Mouse (Mus musculus) MEL (cell line): Measurements from ENCODE around the gene Txndc5. TPM values are rescaled to one million over a fixed set of nuclear protein-coding genes. Genes with fewer than 3 reads are reported as not detected.

Source experiments
- DNase-seq: peaks from one replicate; pipeline ENCODE4 v3.0.0; 2011; ENCODE audit warnings: low read depth, low spot score
- H3K27ac ChIP-seq: 2 replicates; pipeline ENCODE4 v1.5.1; 2012; ENCODE audit warnings: low read depth, mild to moderate bottlenecking, control low read depth, low read length, moderate library complexity; ENCODE audit not compliant: control insufficient read depth
- H3K27me3 ChIP-seq, 2 experiments: fragments of 150-350 bp in 1 of 2; sonication (generic) in 1 of 2; 2 replicates each; pipeline ENCODE4 v1.6.1; 2012; ENCODE audit warnings: low read length in 2 of 2, mild to moderate bottlenecking in 2 of 2, improper control_type of control experiment in 1 of 2, moderate library complexity in 1 of 2; ENCODE audit not compliant: insufficient read depth in 2 of 2, control insufficient read depth in 1 of 2
- H3K36me3 ChIP-seq, 2 experiments: 2 replicates each; pipeline ENCODE4 v1.6.1; 2012 to 2014; ENCODE audit warnings: low read length in 2 of 2, improper control_type of control experiment in 1 of 2, inconsistent platforms in 1 of 2, mild to moderate bottlenecking in 1 of 2; ENCODE audit not compliant: insufficient read depth in 2 of 2, control insufficient read depth in 1 of 2
- H3K4me1 ChIP-seq, 2 experiments: fragments of 150-350 bp in 1 of 2; sonication (generic) in 1 of 2; 2 replicates each; pipeline ENCODE4 v1.6.1; 2012; ENCODE audit warnings: low read length in 2 of 2, improper control_type of control experiment in 1 of 2, mild to moderate bottlenecking in 1 of 2; ENCODE audit not compliant: insufficient read depth in 2 of 2, control insufficient read depth in 1 of 2
- H3K4me3 ChIP-seq, 2 experiments: fragments of 150-350 bp in 1 of 2; sonication (generic) in 1 of 2; 2 replicates each; pipeline ENCODE4 v1.5.1; 2012; ENCODE audit warnings: low read depth in 2 of 2, low read length in 2 of 2, mild to moderate bottlenecking in 2 of 2, moderate library complexity in 2 of 2, control low read depth in 1 of 2, improper control_type of control experiment in 1 of 2; ENCODE audit not compliant: control insufficient read depth in 1 of 2, insufficient read depth in 1 of 2
- H3K79me2 ChIP-seq: 2 replicates; pipeline ENCODE4 v1.6.1; 2012; ENCODE audit warnings: mild to moderate bottlenecking, low read length, moderate library complexity; ENCODE audit not compliant: control insufficient read depth, poor library complexity, insufficient read depth
- H3K9ac ChIP-seq: 2 replicates; pipeline ENCODE4 v1.6.1; 2012; ENCODE audit warnings: low read depth, mild to moderate bottlenecking, control low read depth, low read length, moderate library complexity; ENCODE audit not compliant: control insufficient read depth, poor library complexity, severe bottlenecking
- H3K9me3 ChIP-seq: fragments of 150-350 bp; sonication (generic); replicated peaks from 2 replicates; pipeline ENCODE4 v1.6.1; 2012; ENCODE audit warnings: mild to moderate bottlenecking, low read length, improper control_type of control experiment, moderate library complexity; ENCODE audit not compliant: insufficient read depth
- BHLHE40 ChIP-seq: IDR thresholded peaks from 2 replicates; pipeline ENCODE4 v1.6.1; 2012; ENCODE audit warnings: low read depth, mild to moderate bottlenecking, inconsistent platforms, low read length, improper control_type of control experiment, borderline replicate concordance
- CTCF ChIP-seq, 3 experiments: IDR thresholded peaks in 2 of 3; conservative IDR thresholded peaks in 1 of 3; 2 replicates each; pipeline ENCODE4 v1.5.1; 2011 to 2012; ENCODE audit warnings: low read length in 3 of 3, low read depth in 2 of 3, mild to moderate bottlenecking in 2 of 3, improper control_type of control experiment in 1 of 3, inconsistent platforms in 1 of 3, mixed read lengths in 1 of 3, moderate library complexity in 1 of 3; ENCODE audit not compliant: control insufficient read depth in 1 of 3, insufficient read depth in 1 of 3, poor library complexity in 1 of 3, severe bottlenecking in 1 of 3
- EP300 ChIP-seq, 2 experiments: IDR thresholded peaks; 2 replicates each; pipeline ENCODE4 v1.6.1; 2011; ENCODE audit warnings: improper control_type of control experiment in 2 of 2, low read length in 2 of 2, low read depth in 1 of 2, mild to moderate bottlenecking in 1 of 2
- ETS1 ChIP-seq: IDR thresholded peaks from 2 replicates; pipeline ENCODE4 v1.6.1; 2012; ENCODE audit warnings: low read depth, mild to moderate bottlenecking, inconsistent platforms, low read length, improper control_type of control experiment, moderate library complexity
- GATA1 ChIP-seq: IDR thresholded peaks from 2 replicates; pipeline ENCODE4 v1.6.1; 2011; ENCODE audit warnings: low read depth, low read length, improper control_type of control experiment
- HCFC1 ChIP-seq: IDR thresholded peaks from 2 replicates; pipeline ENCODE4 v1.6.1; 2012; ENCODE audit warnings: low read depth, mild to moderate bottlenecking, inconsistent platforms, low read length, improper control_type of control experiment, moderate library complexity
- JUND ChIP-seq: IDR thresholded peaks from 2 replicates; pipeline ENCODE4 v1.6.1; 2011; ENCODE audit warnings: low read depth, mild to moderate bottlenecking, improper control_type of control experiment, low read length
- MAFK ChIP-seq: IDR thresholded peaks from 2 replicates; pipeline ENCODE4 v1.6.1; 2011; ENCODE audit warnings: low read depth, mild to moderate bottlenecking, low read length, improper control_type of control experiment, borderline replicate concordance
- MAX ChIP-seq: IDR thresholded peaks from 2 replicates; pipeline ENCODE4 v1.6.1; 2011; ENCODE audit warnings: low read length, improper control_type of control experiment
- MAZ ChIP-seq: IDR thresholded peaks from 2 replicates; pipeline ENCODE4 v1.6.1; 2012; ENCODE audit warnings: low read depth, mild to moderate bottlenecking, inconsistent platforms, low read length, improper control_type of control experiment
- MEF2A ChIP-seq: IDR thresholded peaks from 2 replicates; pipeline ENCODE4 v1.6.1; 2014; ENCODE audit warnings: low read depth, mild to moderate bottlenecking, inconsistent platforms, low read length, improper control_type of control experiment; ENCODE audit not compliant: poor library complexity, insufficient replicate concordance, severe bottlenecking; ENCODE audit errors: extremely low read depth
- NELFE ChIP-seq: IDR thresholded peaks from 2 replicates; pipeline ENCODE4 v1.6.1; 2011; ENCODE audit warnings: low read depth, low read length, improper control_type of control experiment
- SMC3 ChIP-seq: IDR thresholded peaks from 2 replicates; pipeline ENCODE4 v1.6.1; 2011; ENCODE audit warnings: low read depth, low read length, improper control_type of control experiment
- TBP ChIP-seq: IDR thresholded peaks from 2 replicates; pipeline ENCODE4 v1.8.0; 2011; ENCODE audit warnings: low read depth, low read length, improper control_type of control experiment
- TCF12 ChIP-seq: IDR thresholded peaks from 2 replicates; pipeline ENCODE4 v1.6.1; 2014; ENCODE audit warnings: low read depth, mild to moderate bottlenecking, inconsistent platforms, low read length, improper control_type of control experiment, moderate library complexity
- USF1 ChIP-seq: IDR thresholded peaks from 2 replicates; pipeline ENCODE4 v1.6.1; 2014; ENCODE audit warnings: low read depth, mild to moderate bottlenecking, inconsistent platforms, low read length, improper control_type of control experiment, moderate library complexity
- ZC3H11A ChIP-seq: IDR thresholded peaks from 2 replicates; pipeline ENCODE4 v1.6.1; 2012; ENCODE audit warnings: low read depth, mild to moderate bottlenecking, inconsistent platforms, low read length, improper control_type of control experiment
- ZMIZ1 ChIP-seq: IDR thresholded peaks from 2 replicates; pipeline ENCODE4 v1.6.1; 2012; ENCODE audit warnings: low read depth, mild to moderate bottlenecking, inconsistent platforms, low read length, improper control_type of control experiment, moderate library complexity
- ZNF384 ChIP-seq: IDR thresholded peaks from 2 replicates; pipeline ENCODE4 v1.6.1; 2012; ENCODE audit warnings: low read depth, mild to moderate bottlenecking, inconsistent platforms, low read length, improper control_type of control experiment
- polyA plus RNA-seq, 2 experiments: library from polyadenylated mRNA; stranded (reverse) in 1 of 2; unstranded in 1 of 2; fragments of >175 nt in 1 of 2; fragments of >200 nt in 1 of 2; gene quantifications; 2 replicates each; pipeline versions ENCODE4 v1.2.1 to v1.2.4; 2012; ENCODE audit warnings: low replicate concordance in 2 of 2, low read depth in 1 of 2; ENCODE audit not compliant: insufficient read length in 2 of 2, insufficient read depth in 1 of 2, missing spikeins in 1 of 2
- total RNA-seq: library from RNA; depleted of rRNA; stranded (reverse); fragments of 300-350 nt; gene quantifications from 2 replicates; pipeline ENCODE4 v1.2.3, GENCODE M21; 2012

Txndc5 gene
- total and polyA plus RNA-seq, 3 experiments, result 87.3 to 114 TPM; not detected in 1

- Histone ChIP-seq H3K36me3 (no peaks in the 10 kb centered on the region), H3K27me3 (peaks cover 0 to 2% of the 10 kb centered on the region in 2 experiments; a peak in 3 of 4 replicates), H3K9me3 (no peaks in the 10 kb centered on the region), H3K79me2 (no peaks in the 10 kb centered on the region), H3K4me1 (no peaks in the 10 kb centered on the region), H3K27ac (no peak overlapping the region), H3K4me3 (no peak overlapping the region), H3K9ac (no peak overlapping the region)
- DNase-seq, result no peak
- no peak for TF ChIP-seq MAFK
- TF ChIP-seq BHLHE40, result no peak
- TF ChIP-seq MAX, result no peak
- TF ChIP-seq TBP, result no peak
Measured at GRCm38 (mm10) chr13:38547717-38548116, 19.1 kb upstream of the Txndc5 start.

- no peak overlapping the region for H3K9ac ChIP-seq
- no peak for DNase-seq
- H3K79me2 ChIP-seq, result no peaks in the 10 kb centered on the region
- H3K27me3 ChIP-seq, result peaks cover 0 to 2% of the 10 kb centered on the region in 2 experiments; a peak in 3 of 4 replicates
- H3K9me3 ChIP-seq, result no peaks in the 10 kb centered on the region
- no peak overlapping the region for H3K27ac ChIP-seq
- TF ChIP-seq GATA1, result no peak
- no peak for TF ChIP-seq USF1
- no peak for TF ChIP-seq MAZ
- TF ChIP-seq ETS1, result no peak
- TF ChIP-seq MEF2A, result no peak
- H3K4me1 ChIP-seq, result no peaks in the 10 kb centered on the region
- H3K36me3 ChIP-seq, result no peaks in the 10 kb centered on the region
- no peak overlapping the region for H3K4me3 ChIP-seq
Measured at GRCm38 (mm10) chr13:38546754-38547153, 18.1 kb upstream of the Txndc5 start.

DNA sequence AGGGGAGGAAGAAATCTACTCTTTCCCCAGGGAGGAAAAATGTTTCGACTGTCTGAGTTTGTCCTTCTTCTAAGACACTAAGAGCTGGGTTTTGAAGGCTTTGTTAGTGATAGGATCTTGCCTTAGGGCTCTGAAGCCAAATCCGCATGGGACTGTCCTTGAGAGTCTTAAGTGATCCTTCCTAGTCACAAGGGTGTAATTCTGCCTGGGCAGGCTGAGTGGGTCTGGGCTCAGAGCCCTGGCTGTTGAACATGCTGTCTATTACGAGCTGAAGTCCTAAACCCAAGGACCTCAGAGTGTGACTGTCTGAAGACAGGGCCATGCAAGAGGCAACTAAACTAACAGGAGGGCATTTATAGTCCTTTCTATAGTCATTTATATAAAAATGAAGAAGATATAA is 16.8 kb upstream of the Txndc5 start:
- no peak overlapping the region for H3K27ac ChIP-seq
- no peaks in the 10 kb centered on the region for H3K4me1 ChIP-seq
- no peaks in the 10 kb centered on the region for H3K79me2 ChIP-seq
- H3K9ac ChIP-seq, result no peak overlapping the region
- no peaks in the 10 kb centered on the region for H3K9me3 ChIP-seq
- H3K36me3 ChIP-seq, result no peaks in the 10 kb centered on the region
- peaks cover 0 to 2% of the 10 kb centered on the region in 2 experiments; a peak in 3 of 4 replicates for H3K27me3 ChIP-seq
- no peak for DNase-seq
- TF ChIP-seq MAFK (no peak), ZC3H11A (no peak), ZMIZ1 (no peak), JUND (no peak), TCF12 (no peak), SMC3 (no peak), NELFE (no peak), HCFC1 (no peak), EP300 (IDR thresholded peaks at IDR 0.05; ENCODE audit: low read depth in 1 of 2, low read length in 2 of 2) (no peak), ZNF384 (no peak), CTCF (IDR thresholded peaks at IDR 0.05 in 2 of 3, conservative IDR thresholded peaks at IDR 0.05 in 1 of 3; ENCODE audit: control insufficient read depth in 1 of 3, insufficient read depth in 1 of 3, low read depth in 2 of 3, low read length in 3 of 3, poor library complexity in 1 of 3, severe bottlenecking in 1 of 3) (no peak), TBP (no peak)
- no peak overlapping the region for H3K4me3 ChIP-seq
